Mouse (Mus musculus) erythroblast, embryonic 14.5 days (primary cell): ENCODE measurements around the gene Dzank1.

Experiments used
- GATA1 ChIP-seq: IDR thresholded peaks from 2 replicates; pipeline ENCODE4 v1.6.1; 2012; ENCODE audit warnings: low read length, inconsistent platforms, mixed read lengths
- TAL1 ChIP-seq: IDR thresholded peaks from 3 replicates; pipeline ENCODE4 v1.6.1; 2012; ENCODE audit warnings: low read length, inconsistent platforms, mixed read lengths

- TF ChIP-seq TAL1: no peak
- no peak for TF ChIP-seq GATA1
These were observed 1.4 kb downstream of the Dzank1 start for GRCm38 (mm10) chr2:144525856-144526255.
